Mouse (Mus musculus): ENCODE measurements at regions not wholly inside any gene's neighbourhood (a gene's known extent, or its start where the extent isn't known, plus 50 kb on each side); places are given as distances from the start of the nearest gene placed in this dataset.
A peak's percentile ranks its signal among the peaks of the same experiment; 100 is the strongest.

DNA sequence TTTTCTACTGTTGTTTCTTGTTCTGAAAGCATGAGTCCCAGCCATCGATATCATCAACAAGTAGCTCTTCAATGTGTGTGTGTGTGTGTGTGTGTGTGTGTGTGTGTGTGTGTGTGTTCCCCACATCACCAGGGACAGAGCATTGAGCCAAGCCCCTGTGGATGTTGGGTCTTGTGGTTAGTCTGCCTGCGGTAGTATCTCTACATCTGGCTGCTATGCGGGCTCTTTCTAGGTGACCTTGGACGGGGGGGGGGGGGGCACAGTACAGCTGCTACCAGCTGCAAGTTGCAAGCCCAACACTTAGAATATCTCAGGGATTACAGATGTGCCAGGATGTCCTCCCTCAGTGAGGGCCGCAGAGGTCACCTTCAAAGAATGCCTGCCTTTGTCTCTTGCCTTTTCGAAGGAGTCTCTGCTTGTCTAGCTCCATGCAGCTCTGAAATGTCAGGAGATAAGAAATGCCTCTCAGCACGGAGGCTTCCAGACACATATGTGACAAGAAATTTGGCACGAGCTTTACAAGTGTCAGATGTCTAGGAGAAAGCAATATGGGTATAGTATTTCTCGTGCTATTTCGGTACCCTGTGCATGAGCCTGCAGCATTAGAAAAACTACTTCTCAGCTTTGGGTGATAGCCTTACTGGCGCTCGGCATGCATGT lies 75.6 kb upstream of the Pgrmc2 start:
- Histone ChIP-seq H3K79me2 (ENCODE audit: control insufficient read depth, insufficient read depth, low read length) (no peaks in the 10 kb centered on the region), H3K9ac (ENCODE audit: low read depth, low read length) (no peak overlapping the region), H3K4me3 (ENCODE audit: insufficient read depth, low read depth, low read length) (no peak overlapping the region), H3K27me3 (ENCODE audit: control insufficient read depth, insufficient read depth, low read length) (no peaks in the 10 kb centered on the region), H3K36me3 (ENCODE audit: control insufficient read depth, insufficient read depth, low read length) (no peaks in the 10 kb centered on the region), H3K27ac (replicated peaks; ENCODE audit: insufficient read depth, low read depth, low read length) (no peak overlapping the region), H3K4me1 (ENCODE audit: control insufficient read depth, insufficient read depth, low read length) (peaks cover 4% of the 10 kb centered on the region; the same call in 1 of the 2 replicates)
- WGBS, result 75% methylated on average over 12 of the region's 12 CpGs
- DNase-seq (ENCODE audit: extremely low read depth, low read depth, low spot score), result no peak
- TF ChIP-seq POLR2A (IDR thresholded peaks at IDR 0.05; ENCODE audit: extremely low read depth, insufficient read depth, low read length) (no peak), CTCF (IDR thresholded peaks at IDR 0.05; ENCODE audit: low read depth, low read length) (no peak)

DNA sequence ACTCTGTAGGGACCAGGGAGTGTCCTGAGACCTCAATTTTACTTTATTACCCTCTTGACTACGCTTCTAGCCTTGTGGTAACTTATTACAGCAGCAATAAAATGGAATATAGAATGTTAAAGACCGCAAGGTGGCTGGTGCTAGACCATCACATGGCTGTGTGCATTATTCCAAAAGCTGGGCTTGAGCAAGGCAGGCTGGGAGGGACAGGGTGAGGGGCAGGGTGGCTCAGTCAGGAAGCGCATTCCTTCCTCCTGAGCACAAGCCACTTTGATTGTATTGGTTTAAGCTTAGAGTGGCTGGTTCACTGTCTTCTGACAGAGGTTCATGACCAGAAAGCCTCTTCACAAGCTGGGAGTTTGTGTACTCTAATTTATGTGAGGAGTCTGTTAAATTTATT lies 74.6 kb upstream of the Pgrmc2 start:
- H3K27ac ChIP-seq (replicated peaks; ENCODE audit: insufficient read depth, low read depth, low read length), result no peak overlapping the region
- H3K4me1 ChIP-seq (ENCODE audit: control insufficient read depth, insufficient read depth, low read length), result peaks cover 4% of the 10 kb centered on the region; the same call in 1 of the 2 replicates
- no peak overlapping the region for H3K9ac ChIP-seq (ENCODE audit: low read depth, low read length)
- WGBS, result 95% methylated on average over 3 of the region's 3 CpGs
- no peaks in the 10 kb centered on the region for H3K27me3 ChIP-seq (ENCODE audit: control insufficient read depth, insufficient read depth, low read length)
- DNase-seq (ENCODE audit: extremely low read depth, low read depth, low spot score), result no peak
- no peak for TF ChIP-seq CTCF (IDR thresholded peaks at IDR 0.05; ENCODE audit: low read depth, low read length)
- TF ChIP-seq POLR2A (IDR thresholded peaks at IDR 0.05; ENCODE audit: extremely low read depth, insufficient read depth, low read length), result no peak
- H3K4me3 ChIP-seq (ENCODE audit: insufficient read depth, low read depth, low read length), result no peak overlapping the region
- H3K79me2 ChIP-seq (ENCODE audit: control insufficient read depth, insufficient read depth, low read length), result no peaks in the 10 kb centered on the region
- no peaks in the 10 kb centered on the region for H3K36me3 ChIP-seq (ENCODE audit: control insufficient read depth, insufficient read depth, low read length)

GRCm38 (mm10) chr3:41156562-41156961 lies 73.7 kb upstream of the Pgrmc2 start:
- DNase-seq (ENCODE audit: extremely low read depth, low read depth, low spot score), result no peak
- Histone ChIP-seq H3K4me1 (ENCODE audit: control insufficient read depth, insufficient read depth, low read length) (peaks cover 4% of the 10 kb centered on the region; the same call in 1 of the 2 replicates), H3K4me3 (ENCODE audit: insufficient read depth, low read depth, low read length) (no peak overlapping the region), H3K36me3 (ENCODE audit: control insufficient read depth, insufficient read depth, low read length) (no peaks in the 10 kb centered on the region), H3K27ac (replicated peaks; ENCODE audit: insufficient read depth, low read depth, low read length) (no peak overlapping the region), H3K79me2 (ENCODE audit: control insufficient read depth, insufficient read depth, low read length) (no peaks in the 10 kb centered on the region), H3K9ac (ENCODE audit: low read depth, low read length) (no peak overlapping the region), H3K27me3 (ENCODE audit: control insufficient read depth, insufficient read depth, low read length) (no peaks in the 10 kb centered on the region)
- TF ChIP-seq POLR2A (IDR thresholded peaks at IDR 0.05; ENCODE audit: extremely low read depth, insufficient read depth, low read length) (no peak), CTCF (IDR thresholded peaks at IDR 0.05; ENCODE audit: low read depth, low read length) (no peak)
- 95% methylated on average over 2 of the region's 2 CpGs for WGBS

GRCm38 (mm10) chr3:41155132-41155760 lies 72.4 kb upstream of the Pgrmc2 start:
- Histone ChIP-seq H3K4me1 (ENCODE audit: control insufficient read depth, insufficient read depth, low read length) (peaks cover 4% of the 10 kb centered on the region; the same call in 1 of the 2 replicates), H3K9ac (ENCODE audit: low read depth, low read length) (no peak overlapping the region), H3K27me3 (ENCODE audit: control insufficient read depth, insufficient read depth, low read length) (no peaks in the 10 kb centered on the region), H3K27ac (replicated peaks; ENCODE audit: insufficient read depth, low read depth, low read length) (no peak overlapping the region), H3K4me3 (ENCODE audit: insufficient read depth, low read depth, low read length) (no peak overlapping the region), H3K79me2 (ENCODE audit: control insufficient read depth, insufficient read depth, low read length) (no peaks in the 10 kb centered on the region), H3K36me3 (ENCODE audit: control insufficient read depth, insufficient read depth, low read length) (no peaks in the 10 kb centered on the region)
- WGBS, result 77% methylated on average over 9 of the region's 9 CpGs
- no peak for TF ChIP-seq POLR2A (IDR thresholded peaks at IDR 0.05; ENCODE audit: extremely low read depth, insufficient read depth, low read length)
- no peak for TF ChIP-seq CTCF (IDR thresholded peaks at IDR 0.05; ENCODE audit: low read depth, low read length)
- no peak for DNase-seq (ENCODE audit: extremely low read depth, low read depth, low spot score)

GRCm38 (mm10) chr3:41154402-41154801 lies 71.6 kb upstream of the Pgrmc2 start:
- H3K36me3 ChIP-seq (ENCODE audit: control insufficient read depth, insufficient read depth, low read length), result no peaks in the 10 kb centered on the region
- peaks cover 4% of the 10 kb centered on the region; the same call in 1 of the 2 replicates for H3K4me1 ChIP-seq (ENCODE audit: control insufficient read depth, insufficient read depth, low read length)
- no peak overlapping the region for H3K4me3 ChIP-seq (ENCODE audit: insufficient read depth, low read depth, low read length)
- peak; percentile 68 for DNase-seq (ENCODE audit: extremely low read depth, low read depth, low spot score)
- TF ChIP-seq POLR2A (IDR thresholded peaks at IDR 0.05; ENCODE audit: extremely low read depth, insufficient read depth, low read length), result no peak
- TF ChIP-seq CTCF (IDR thresholded peaks at IDR 0.05; ENCODE audit: low read depth, low read length), result no peak
- no peak overlapping the region for H3K27ac ChIP-seq (replicated peaks; ENCODE audit: insufficient read depth, low read depth, low read length)
- 22% methylated on average over 1 of the region's 1 CpGs for WGBS
- H3K79me2 ChIP-seq (ENCODE audit: control insufficient read depth, insufficient read depth, low read length), result no peaks in the 10 kb centered on the region
- H3K9ac ChIP-seq (ENCODE audit: low read depth, low read length), result no peak overlapping the region
- H3K27me3 ChIP-seq (ENCODE audit: control insufficient read depth, insufficient read depth, low read length), result no peaks in the 10 kb centered on the region

DNA sequence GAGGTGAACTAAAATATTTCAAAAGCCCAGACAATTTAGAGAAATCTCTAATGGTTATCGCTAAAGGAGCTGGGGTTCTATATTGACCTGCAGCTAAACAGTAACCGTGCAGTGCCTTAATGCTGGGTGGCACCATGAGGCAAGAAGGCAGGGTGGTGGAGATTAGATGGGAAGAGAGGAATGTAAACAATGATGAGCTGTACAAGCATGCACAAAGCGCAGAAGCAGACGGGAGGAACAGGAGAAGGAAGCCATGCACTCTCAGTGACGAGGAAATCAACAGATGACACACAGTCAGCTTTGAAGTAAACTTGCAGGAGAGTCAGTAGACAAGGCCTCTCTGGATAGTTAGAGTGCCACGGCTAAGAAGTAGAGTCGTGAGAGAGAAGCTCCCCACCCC lies 69.1 kb upstream of the Pgrmc2 start:
- no peak for TF ChIP-seq CTCF (IDR thresholded peaks at IDR 0.05; ENCODE audit: low read depth, low read length)
- no peak for TF ChIP-seq POLR2A (IDR thresholded peaks at IDR 0.05; ENCODE audit: extremely low read depth, insufficient read depth, low read length)
- no peak overlapping the region for H3K27ac ChIP-seq (replicated peaks; ENCODE audit: insufficient read depth, low read depth, low read length)
- no peaks in the 10 kb centered on the region for H3K27me3 ChIP-seq (ENCODE audit: control insufficient read depth, insufficient read depth, low read length)
- no peaks in the 10 kb centered on the region for H3K79me2 ChIP-seq (ENCODE audit: control insufficient read depth, insufficient read depth, low read length)
- no peak overlapping the region for H3K4me3 ChIP-seq (ENCODE audit: insufficient read depth, low read depth, low read length)
- no peaks in the 10 kb centered on the region for H3K36me3 ChIP-seq (ENCODE audit: control insufficient read depth, insufficient read depth, low read length)
- DNase-seq (ENCODE audit: extremely low read depth, low read depth, low spot score), result no peak
- no peak overlapping the region for H3K9ac ChIP-seq (ENCODE audit: low read depth, low read length)
- peaks cover 4% of the 10 kb centered on the region; the same call in 1 of the 2 replicates for H3K4me1 ChIP-seq (ENCODE audit: control insufficient read depth, insufficient read depth, low read length)
- 72% methylated on average over 7 of the region's 7 CpGs for WGBS
